21 mouse cellular contexts compared by ENCODE assay signal in the genomic region with DNA sequence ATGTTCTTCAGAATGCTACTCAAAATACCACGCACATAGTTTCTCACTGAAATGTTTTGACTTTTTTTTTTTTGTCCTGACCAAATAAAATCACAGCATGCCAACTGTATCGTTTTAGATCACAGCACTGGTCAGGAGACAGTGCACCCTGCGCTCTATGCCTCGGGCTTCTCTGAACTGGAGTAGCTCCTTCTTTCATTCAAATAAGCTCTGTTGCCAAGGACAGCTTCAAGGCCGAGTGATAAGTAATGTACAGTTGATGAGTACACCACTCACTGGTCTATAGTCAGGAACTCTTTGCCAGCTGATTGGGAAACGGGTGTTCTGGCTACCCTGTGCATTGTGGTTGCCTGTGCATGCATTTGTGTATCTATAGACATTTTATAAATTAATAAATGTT.
DNase-seq lines count a peak whose midpoint lies in the region; ATAC-seq and TF ChIP-seq lines count a peak whose summit lies in the region.
"Had no signal": no experiment of that assay in that cellular context is flagged by ENCODE, and none has a peak within 500 bp of the region (broad histone marks: within the 10 kb centered on the region; RNA-seq: fewer than 3 reads in every experiment).

No protein-coding gene starts in this region.

- TF ChIP-seq POLR2A in brain, embryonic 14.5 days (IDR thresholded peaks at IDR 0.05; ENCODE audit: borderline replicate concordance, extremely low read depth, insufficient read depth, insufficient read length, poor library complexity, severe bottlenecking), result no peak

- peaks cover 11% of the 10 kb centered on the region for H3K4me1 ChIP-seq in heart, embryonic 15.5 days (replicated peaks)
- H3K4me1 ChIP-seq in heart, embryonic 11.5 days (ENCODE audit: control insufficient read depth, insufficient read depth, low read length), result peaks cover 7% of the 10 kb centered on the region
- peaks cover 23% of the 10 kb centered on the region for H3K4me1 ChIP-seq in midbrain, embryonic 13.5 days (replicated peaks)
- H3K4me1 ChIP-seq in midbrain, postnatal 0 days (ENCODE audit: insufficient read depth, low read length), result peaks cover 18% of the 10 kb centered on the region
- H3K4me1 ChIP-seq: embryonic facial prominence, embryonic 15.5 days; limb, embryonic 10.5 days; liver, embryonic 15.5 days; lung, embryonic 15.5 days had no signal

- 47% methylated on average over 6 of the region's 6 CpGs for WGBS in heart, embryonic 15.5 days
- 71% methylated on average over 6 of the region's 6 CpGs for WGBS in heart, embryonic 11.5 days (ENCODE audit: insufficient replicate concordance)
- WGBS in midbrain, embryonic 13.5 days, result 61% methylated on average over 6 of the region's 6 CpGs
- WGBS in midbrain, postnatal 0 days, result 45% methylated on average over 6 of the region's 6 CpGs

- no peak overlapping the region for H3K9ac ChIP-seq in heart, embryonic 15.5 days
- H3K9ac ChIP-seq in heart, embryonic 11.5 days (ENCODE audit: low read depth, low read length), result no peak overlapping the region
- H3K9ac ChIP-seq in midbrain, embryonic 13.5 days (replicated peaks), result no peak overlapping the region
- no peak overlapping the region for H3K9ac ChIP-seq in midbrain, postnatal 0 days (replicated peaks; ENCODE audit: low read length, poor library complexity, severe bottlenecking)
- H3K9ac ChIP-seq: embryonic facial prominence, embryonic 15.5 days; heart, embryonic 13.5 days; liver, embryonic 15.5 days; lung, embryonic 15.5 days had no signal

- peak; percentile 72 to 75 for DNase-seq in adrenal gland, adult (ENCODE audit: inconsistent age in 2 of 2, low spot score in 1 of 2)
- DNase-seq in adrenal gland, adult 18-20 months (ENCODE audit: low spot score in 2 of 2), result no peak
- DNase-seq in midbrain, postnatal 0 days (ENCODE audit: low spot score), result no peak
- DNase-seq in brain, embryonic 14.5 days (ENCODE audit: low read depth), result peak; percentile 37
- DNase-seq: gastrocnemius, postnatal 25 days; heart, adult 18-20 months; kidney, adult 2 months; liver; lung, postnatal 36 days; thymus, postnatal 25 days had no signal

- H3K36me3 ChIP-seq in heart, embryonic 15.5 days, result peaks cover 25% of the 10 kb centered on the region
- no peaks in the 10 kb centered on the region; the same call in 1 of the 2 replicates for H3K36me3 ChIP-seq in heart, embryonic 11.5 days (ENCODE audit: control insufficient read depth, insufficient read depth, low read length)
- H3K36me3 ChIP-seq in midbrain, embryonic 13.5 days, result peaks cover 15% of the 10 kb centered on the region
- peaks cover 13% of the 10 kb centered on the region; the same call in 1 of the 2 replicates for H3K36me3 ChIP-seq in midbrain, postnatal 0 days (ENCODE audit: insufficient read depth, low read length)

- H3K4me3 ChIP-seq in heart, embryonic 15.5 days, result no peak overlapping the region
- no peak overlapping the region for H3K4me3 ChIP-seq in heart, embryonic 11.5 days (ENCODE audit: low read depth, low read length)
- no peak overlapping the region for H3K4me3 ChIP-seq in midbrain, embryonic 13.5 days (replicated peaks)
- H3K4me3 ChIP-seq in midbrain, postnatal 0 days (ENCODE audit: low read depth, low read length), result no peak overlapping the region
- H3K4me3 ChIP-seq: embryonic facial prominence, embryonic 15.5 days; heart, embryonic 13.5 days; limb, embryonic 10.5 days; liver, embryonic 15.5 days; lung, embryonic 15.5 days; megakaryocyte, embryonic 14.5 days had no signal

- TF ChIP-seq CTCF in midbrain, postnatal 0 days (IDR thresholded peaks at IDR 0.05), result no peak
- TF ChIP-seq CTCF in brain, embryonic 14.5 days (IDR thresholded peaks at IDR 0.05; ENCODE audit: borderline replicate concordance, extremely low read depth, insufficient read depth, insufficient read length), result no peak

- peak overlapping the region; percentile 45; the same call in 1 of the 2 replicates for H3K27ac ChIP-seq in heart, embryonic 15.5 days
- no peak overlapping the region for H3K27ac ChIP-seq in heart, embryonic 11.5 days (ENCODE audit: low read depth, low read length)
- H3K27ac ChIP-seq in midbrain, embryonic 13.5 days, result no peak overlapping the region
- H3K27ac ChIP-seq in midbrain, postnatal 0 days (ENCODE audit: low read depth, low read length), result no peak overlapping the region
- H3K27ac ChIP-seq: embryonic facial prominence, embryonic 15.5 days; heart, embryonic 13.5 days; kidney, postnatal 0 days; limb, embryonic 10.5 days; liver, embryonic 15.5 days; lung, embryonic 15.5 days had no signal

- no peak for ATAC-seq in heart, embryonic 15.5 days (replicated peaks; ENCODE audit: insufficient number of reproducible peaks, insufficient read depth, low FRiP score, low read depth)
- ATAC-seq in heart, embryonic 11.5 days (replicated peaks; ENCODE audit: insufficient number of reproducible peaks, low FRiP score, low TSS enrichment), result no peak
- ATAC-seq in midbrain, embryonic 13.5 days, result peak; percentile 48
- ATAC-seq in midbrain, postnatal 0 days (ENCODE audit: low FRiP score), result no peak
- ATAC-seq in CD4-positive, CD25-positive, alpha-beta regulatory T cell, adult 4 months, result no peak

- H3K4me2 ChIP-seq in heart, embryonic 15.5 days, result no peak overlapping the region
- no peak overlapping the region for H3K4me2 ChIP-seq in heart, embryonic 11.5 days
- H3K4me2 ChIP-seq in midbrain, embryonic 13.5 days (replicated peaks), result no peak overlapping the region
- H3K4me2 ChIP-seq in midbrain, postnatal 0 days (ENCODE audit: low read depth, low read length, poor library complexity, severe bottlenecking), result no peak overlapping the region
- H3K4me2 ChIP-seq: embryonic facial prominence, embryonic 15.5 days; heart, embryonic 13.5 days; liver, embryonic 15.5 days; lung, embryonic 15.5 days had no signal

- no peaks in the 10 kb centered on the region for H3K9me3 ChIP-seq in heart, embryonic 15.5 days (replicated peaks)
- H3K9me3 ChIP-seq in heart, embryonic 11.5 days (replicated peaks; ENCODE audit: control insufficient read depth, low read length), result no peaks in the 10 kb centered on the region
- H3K9me3 ChIP-seq in midbrain, embryonic 13.5 days, result no peaks in the 10 kb centered on the region
- H3K9me3 ChIP-seq in midbrain, postnatal 0 days (ENCODE audit: low read length), result no peaks in the 10 kb centered on the region
- H3K9me3 ChIP-seq: embryonic facial prominence, embryonic 15.5 days; heart, embryonic 13.5 days; limb, embryonic 10.5 days; liver, embryonic 15.5 days; lung, embryonic 15.5 days; megakaryocyte, embryonic 14.5 days had no signal

- no peaks in the 10 kb centered on the region for H3K27me3 ChIP-seq in heart, embryonic 15.5 days
- H3K27me3 ChIP-seq in heart, embryonic 11.5 days (ENCODE audit: control insufficient read depth, insufficient read depth, low read length), result no peaks in the 10 kb centered on the region
- no peaks in the 10 kb centered on the region for H3K27me3 ChIP-seq in midbrain, embryonic 13.5 days
- no peaks in the 10 kb centered on the region for H3K27me3 ChIP-seq in midbrain, postnatal 0 days (ENCODE audit: insufficient read depth, low read length)
- H3K27me3 ChIP-seq: embryonic facial prominence, embryonic 15.5 days; heart, embryonic 13.5 days; liver, embryonic 15.5 days; lung, embryonic 15.5 days; megakaryocyte, embryonic 14.5 days had no signal

Comparison
In these comparisons a context has a peak if more than half of its experiments do, and no peak if none do; other contexts are left out.
1. DNase-seq: peak in adrenal gland, adult (2 of 2) and brain, embryonic 14.5 days (single experiment); none in adrenal gland, adult 18-20 months (0 of 2) and midbrain, postnatal 0 days (single experiment).